Comparison of ENCODE assay signal across 23 mouse cellular contexts in genomic region chr16:29847059-29847458, GRCm38 (mm10).
DNase-seq lines count a peak whose midpoint lies in the region; ATAC-seq and TF ChIP-seq lines count a peak whose summit lies in the region.
"Had no signal": no experiment of that assay in that cellular context is flagged by ENCODE, and none has a peak within 500 bp of the region (broad histone marks: within the 10 kb centered on the region; RNA-seq: fewer than 3 reads in every experiment).

No protein-coding gene starts in this region.

- H3K4me3 ChIP-seq in heart, embryonic 10.5 days, result no peak overlapping the region
- no peak overlapping the region; a peak in 1 of 4 replicates for H3K4me3 ChIP-seq in MEL (ENCODE audit: control insufficient read depth in 1 of 2, insufficient read depth in 1 of 2, low read depth in 2 of 2, low read length in 2 of 2)
- H3K4me3 ChIP-seq in liver, embryonic 13.5 days (replicated peaks), result no peak overlapping the region
- no peak overlapping the region for H3K4me3 ChIP-seq in forebrain, postnatal 0 days (ENCODE audit: low read depth, low read length)
- H3K4me3 ChIP-seq: embryonic facial prominence, embryonic 13.5 days; forebrain, embryonic 12.5 days; heart, embryonic 15.5 days; layer of hippocampus, adult 2 months had no signal

- H3K79me2 ChIP-seq in MEL (ENCODE audit: control insufficient read depth, insufficient read depth, low read length, poor library complexity), result no peaks in the 10 kb centered on the region; the same call in 1 of the 2 replicates

- peaks cover 8% of the 10 kb centered on the region; the same call in 1 of the 2 replicates for H3K27me3 ChIP-seq in heart, embryonic 10.5 days (ENCODE audit: insufficient read depth, poor library complexity, severe bottlenecking)
- H3K27me3 ChIP-seq in MEL (ENCODE audit: control insufficient read depth in 1 of 2, insufficient read depth in 2 of 2, low read length in 2 of 2), result no peaks in the 10 kb centered on the region
- H3K27me3 ChIP-seq in liver, embryonic 13.5 days, result no peaks in the 10 kb centered on the region
- no peaks in the 10 kb centered on the region for H3K27me3 ChIP-seq in forebrain, postnatal 0 days (ENCODE audit: insufficient read depth, low read length)

- intact Hi-C loops in heart, postnatal 10 days (cut with DNase I), result no loop called here

- H3K4me2 ChIP-seq in liver, embryonic 13.5 days, result no peak overlapping the region
- no peak overlapping the region for H3K4me2 ChIP-seq in forebrain, postnatal 0 days (ENCODE audit: low read depth)
- H3K4me2 ChIP-seq: embryonic facial prominence, embryonic 13.5 days; forebrain, embryonic 12.5 days; heart, embryonic 15.5 days had no signal

- 20% methylated on average over 1 of the region's 1 CpGs for WGBS in heart, embryonic 10.5 days
- WGBS in liver, embryonic 13.5 days (ENCODE audit: insufficient replicate concordance), result 15% methylated on average over 1 of the region's 1 CpGs
- WGBS in forebrain, postnatal 0 days, result 48% methylated on average over 1 of the region's 1 CpGs

- ATAC-seq in liver, embryonic 13.5 days (ENCODE audit: low read depth), result 0 out of 2 replicates have a peak, but pooled peaks have one; percentile 20
- no peak for ATAC-seq in forebrain, postnatal 0 days
- ATAC-seq: hindbrain, embryonic 16.5 days; lung, postnatal 0 days; midbrain, embryonic 16.5 days had no signal

- no peak for TF ChIP-seq RAD21 in MEL (IDR thresholded peaks at IDR 0.05; ENCODE audit: low read depth, low read length)

- TF ChIP-seq EP300 in MEL (IDR thresholded peaks at IDR 0.05; ENCODE audit: low read depth in 1 of 2, low read length in 2 of 2), result peak; percentile 30 to 57; a peak in 2 of 4 replicates

- H3K27ac ChIP-seq in heart, embryonic 10.5 days, result peak overlapping the region; percentile 29; the same call in 1 of the 2 replicates
- H3K27ac ChIP-seq in MEL (ENCODE audit: control insufficient read depth, low read depth, low read length), result peak overlapping the region; percentile 92
- peak overlapping the region; percentile 35 for H3K27ac ChIP-seq in liver, embryonic 13.5 days
- no peak overlapping the region for H3K27ac ChIP-seq in forebrain, postnatal 0 days (ENCODE audit: low read depth, low read length)
- H3K27ac ChIP-seq: embryonic facial prominence, embryonic 13.5 days; forebrain, embryonic 12.5 days; heart, embryonic 15.5 days; layer of hippocampus, adult 2 months had no signal

- no peak for TF ChIP-seq POLR2A in MEL (IDR thresholded peaks at IDR 0.05; ENCODE audit: control insufficient read depth in 1 of 2, insufficient read depth in 1 of 2, low read depth in 1 of 2, low read length in 2 of 2, poor library complexity in 1 of 2)

- peaks cover 42% of the 10 kb centered on the region for H3K4me1 ChIP-seq in heart, embryonic 10.5 days
- peaks cover 40 to 61% of the 10 kb centered on the region in 2 experiments for H3K4me1 ChIP-seq in MEL (ENCODE audit: control insufficient read depth in 1 of 2, insufficient read depth in 2 of 2, low read length in 2 of 2)
- H3K4me1 ChIP-seq in liver, embryonic 13.5 days (replicated peaks), result peaks cover 70% of the 10 kb centered on the region
- H3K4me1 ChIP-seq in forebrain, postnatal 0 days (ENCODE audit: insufficient read depth), result no peaks in the 10 kb centered on the region

- no peaks in the 10 kb centered on the region for H3K36me3 ChIP-seq in heart, embryonic 10.5 days
- peaks cover 0 to 59% of the 10 kb centered on the region in 2 experiments; a peak in 2 of 4 replicates for H3K36me3 ChIP-seq in MEL (ENCODE audit: control insufficient read depth in 1 of 2, insufficient read depth in 2 of 2, low read length in 2 of 2)
- H3K36me3 ChIP-seq in liver, embryonic 13.5 days, result no peaks in the 10 kb centered on the region
- no peaks in the 10 kb centered on the region for H3K36me3 ChIP-seq in forebrain, postnatal 0 days (ENCODE audit: insufficient read depth)
- H3K36me3 ChIP-seq: embryonic facial prominence, embryonic 13.5 days; forebrain, embryonic 12.5 days; heart, embryonic 15.5 days had no signal

- no peak for TF ChIP-seq CTCF in MEL (IDR thresholded peaks at IDR 0.05 in 2 of 3, conservative IDR thresholded peaks at IDR 0.05 in 1 of 3; ENCODE audit: control insufficient read depth in 1 of 3, insufficient read depth in 1 of 3, low read depth in 2 of 3, low read length in 3 of 3, poor library complexity in 1 of 3, severe bottlenecking in 1 of 3)
- TF ChIP-seq CTCF in forebrain, postnatal 0 days (IDR thresholded peaks at IDR 0.05; ENCODE audit: low read depth), result no peak

- H3K9ac ChIP-seq in MEL (ENCODE audit: control insufficient read depth, low read depth, low read length, poor library complexity, severe bottlenecking), result peak overlapping the region; percentile 46
- no peak overlapping the region for H3K9ac ChIP-seq in liver, embryonic 13.5 days
- no peak overlapping the region for H3K9ac ChIP-seq in forebrain, postnatal 0 days
- H3K9ac ChIP-seq: embryonic facial prominence, embryonic 13.5 days; forebrain, embryonic 12.5 days; heart, embryonic 15.5 days had no signal

- no peaks in the 10 kb centered on the region for H3K9me3 ChIP-seq in heart, embryonic 10.5 days
- no peaks in the 10 kb centered on the region for H3K9me3 ChIP-seq in MEL (replicated peaks; ENCODE audit: insufficient read depth, low read length)
- no peaks in the 10 kb centered on the region for H3K9me3 ChIP-seq in liver, embryonic 13.5 days (replicated peaks)
- no peaks in the 10 kb centered on the region for H3K9me3 ChIP-seq in forebrain, postnatal 0 days (ENCODE audit: low read length)
- H3K9me3 ChIP-seq: embryonic facial prominence, embryonic 13.5 days; forebrain, embryonic 12.5 days; heart, embryonic 15.5 days had no signal

- no peak for DNase-seq in heart, embryonic 10.5 days (ENCODE audit: low spot score)
- no peak for DNase-seq in heart, postnatal 10 days
- DNase-seq in spleen, postnatal 10 days (ENCODE audit: low spot score in 2 of 2), result peak; percentile 17 to 31
- DNase-seq in spleen, postnatal 4 days (ENCODE audit: low spot score in 2 of 2), result no peak
- DNase-seq in MEL (ENCODE audit: low read depth, low spot score), result peak; percentile 58
- DNase-seq in liver, embryonic 13.5 days, result no peak
- no peak for DNase-seq in frontal cortex, postnatal 14 days (ENCODE audit: low spot score in 2 of 2)
- DNase-seq in forebrain, postnatal 0 days, result no peak
- DNase-seq: adrenal gland, adult 8-10 months; cerebellum, adult 11 months; cerebellum, postnatal 14 days; gastrocnemius, postnatal 10 days; heart, adult 18-20 months; kidney, adult 8-10 months; kidney, postnatal 14 days; right cerebral cortex, postnatal 14 days had no signal

TF ChIP-seq in MEL, 35 proteins besides CTCF, POLR2A, EP300 and RAD21:
- TF ChIP-seq ETS1 (IDR thresholded peaks at IDR 0.05; ENCODE audit: low read depth, low read length) (peak; percentile 74), TCF12 (IDR thresholded peaks at IDR 0.05; ENCODE audit: low read depth, low read length) (peak; percentile 58), SIN3A (IDR thresholded peaks at IDR 0.05; ENCODE audit: low read length) (0 out of 2 replicates have a peak, but pooled peaks have one; percentile 9), GATA1 (IDR thresholded peaks at IDR 0.05; ENCODE audit: low read depth, low read length) (peak; percentile 82), HCFC1 (IDR thresholded peaks at IDR 0.05; ENCODE audit: low read depth, low read length) (no peak), MAFK (IDR thresholded peaks at IDR 0.05; ENCODE audit: borderline replicate concordance, low read depth, low read length) (no peak)

Comparison
In these comparisons a context has a peak if more than half of its experiments do, and no peak if none do; other contexts are left out.
1. DNase-seq: peak in spleen, postnatal 10 days (2 of 2) and MEL (single experiment); none in heart, embryonic 10.5 days (single experiment), heart, postnatal 10 days (0 of 2), spleen, postnatal 4 days (0 of 2), liver, embryonic 13.5 days (single experiment), frontal cortex, postnatal 14 days (0 of 2) and forebrain, postnatal 0 days (single experiment).